Comparison of ENCODE assay signal across 9 mouse cellular contexts in the genomic region with DNA sequence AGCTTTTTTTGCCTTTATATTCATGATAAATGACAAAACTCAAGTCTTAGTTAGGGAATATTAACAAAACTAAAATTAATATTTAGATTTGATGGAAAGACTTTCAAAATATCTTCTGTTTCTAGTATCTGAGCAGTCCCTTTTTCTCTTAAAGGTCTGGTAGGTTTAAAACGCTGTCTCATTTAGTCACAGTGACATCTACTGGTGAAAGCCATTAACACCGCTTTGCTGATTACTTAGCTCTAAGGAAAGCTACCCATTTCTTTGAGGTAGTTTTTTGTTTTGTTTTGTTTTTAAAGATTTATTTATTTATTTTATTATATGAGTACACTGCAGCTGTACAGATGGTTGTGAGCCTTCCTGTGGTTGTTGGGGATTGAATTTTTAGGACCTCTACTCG. TPM values are rescaled to one million over a fixed set of nuclear protein-coding genes. Genes with fewer than 3 reads are reported as not detected.
DNase-seq lines count a peak whose midpoint lies in the region; ATAC-seq and TF ChIP-seq lines count a peak whose summit lies in the region.
"Had no signal": no experiment of that assay in that cellular context is flagged by ENCODE, and none has a peak within 500 bp of the region (broad histone marks: within the 10 kb centered on the region; RNA-seq: fewer than 3 reads in every experiment).

No protein-coding gene starts in this region.

- H3K4me2 ChIP-seq in intestine, postnatal 0 days (replicated peaks; ENCODE audit: low read depth), result no peak overlapping the region
- no peak overlapping the region for H3K4me2 ChIP-seq in intestine, embryonic 15.5 days (replicated peaks)
- H3K4me2 ChIP-seq: embryonic facial prominence, embryonic 13.5 days; neural tube, embryonic 12.5 days had no signal

- H3K4me3 ChIP-seq in intestine, postnatal 0 days (ENCODE audit: low read depth, low read length), result no peak overlapping the region
- H3K4me3 ChIP-seq in intestine, embryonic 15.5 days (replicated peaks), result no peak overlapping the region
- H3K4me3 ChIP-seq in forebrain, embryonic 10.5 days, result no peak overlapping the region
- H3K4me3 ChIP-seq: embryonic facial prominence, embryonic 13.5 days; neural tube, embryonic 12.5 days had no signal

- no peak overlapping the region for H3K27ac ChIP-seq in intestine, postnatal 0 days (ENCODE audit: low read depth, low read length)
- H3K27ac ChIP-seq in intestine, embryonic 15.5 days, result no peak overlapping the region
- H3K27ac ChIP-seq in forebrain, embryonic 10.5 days, result no peak overlapping the region
- H3K27ac ChIP-seq: embryonic facial prominence, embryonic 13.5 days; neural tube, embryonic 12.5 days had no signal

- no peaks in the 10 kb centered on the region for H3K4me1 ChIP-seq in intestine, postnatal 0 days (replicated peaks; ENCODE audit: control insufficient read depth, insufficient read depth, low read length)
- H3K4me1 ChIP-seq in intestine, embryonic 15.5 days (replicated peaks), result no peaks in the 10 kb centered on the region
- no peaks in the 10 kb centered on the region for H3K4me1 ChIP-seq in forebrain, embryonic 10.5 days
- H3K4me1 ChIP-seq: embryonic facial prominence, embryonic 13.5 days; neural tube, embryonic 12.5 days had no signal

- peaks cover 19% of the 10 kb centered on the region for H3K36me3 ChIP-seq in intestine, postnatal 0 days (ENCODE audit: control insufficient read depth, insufficient read depth)
- H3K36me3 ChIP-seq in intestine, embryonic 15.5 days, result peaks cover 5% of the 10 kb centered on the region; the same call in 1 of the 2 replicates
- peaks cover 91% of the 10 kb centered on the region for H3K36me3 ChIP-seq in forebrain, embryonic 10.5 days (replicated peaks)

- TF ChIP-seq CTCF in intestine, postnatal 0 days (IDR thresholded peaks at IDR 0.05; ENCODE audit: low read depth), result peak; percentile 76

- DNase-seq in 3T3-L1 (ENCODE audit: low read depth, low spot score), result peak; percentile 92
- DNase-seq in B cell, adult 2 months, result peak; percentile 53 to 68
- DNase-seq in c-Kit-positive CD71-positive TER-119-positive erythroid progenitor cells, embryonic 14.5 days (ENCODE audit: low spot score), result peak; percentile 66
- DNase-seq in forebrain, embryonic 10.5 days (ENCODE audit: extremely low spot score, low spot score), result no peak

- H3K27me3 ChIP-seq in intestine, postnatal 0 days (replicated peaks; ENCODE audit: control insufficient read depth, insufficient read depth, low read length), result no peaks in the 10 kb centered on the region
- H3K27me3 ChIP-seq in intestine, embryonic 15.5 days (replicated peaks), result no peaks in the 10 kb centered on the region
- no peaks in the 10 kb centered on the region for H3K27me3 ChIP-seq in forebrain, embryonic 10.5 days (ENCODE audit: poor library complexity, severe bottlenecking)
- H3K27me3 ChIP-seq: embryonic facial prominence, embryonic 13.5 days; neural tube, embryonic 12.5 days had no signal

- no peak for ATAC-seq in intestine, postnatal 0 days
- no peak for ATAC-seq in intestine, embryonic 15.5 days
- ATAC-seq in megakaryocyte progenitor cell, adult 5-6 weeks (replicated peaks; ENCODE audit: poor library complexity), result peak; percentile 88

- WGBS in intestine, postnatal 0 days, result 57% methylated on average over 3 of the region's 3 CpGs
- 54% methylated on average over 3 of the region's 3 CpGs for WGBS in intestine, embryonic 15.5 days
- WGBS in forebrain, embryonic 10.5 days, result 64% methylated on average over 3 of the region's 3 CpGs

- no peak overlapping the region for H3K9ac ChIP-seq in intestine, postnatal 0 days (ENCODE audit: low read depth, low read length)
- no peak overlapping the region for H3K9ac ChIP-seq in intestine, embryonic 15.5 days
- H3K9ac ChIP-seq: embryonic facial prominence, embryonic 13.5 days; neural tube, embryonic 12.5 days had no signal

- H3K9me3 ChIP-seq in intestine, postnatal 0 days (ENCODE audit: control insufficient read depth), result no peaks in the 10 kb centered on the region
- no peaks in the 10 kb centered on the region for H3K9me3 ChIP-seq in intestine, embryonic 15.5 days
- H3K9me3 ChIP-seq in forebrain, embryonic 10.5 days, result no peaks in the 10 kb centered on the region
- H3K9me3 ChIP-seq: embryonic facial prominence, embryonic 13.5 days; neural tube, embryonic 12.5 days had no signal

RNA-seq across cellular contexts. Expression of a gene that starts 15.5 kb away (rescaled TPM):
- 5.6 and 5.8 TPM in 2 replicates for polyA plus RNA-seq in intestine, postnatal 0 days (2015; fragmentation: Nextera tagmentation; extraction: Ambion mirVana)
- polyA plus RNA-seq in intestine, embryonic 15.5 days (2015; fragmentation: Nextera tagmentation; extraction: Ambion mirVana), result 9.0 and 9.6 TPM in 2 replicates
- 62.0 and 63.9 TPM in 2 replicates for total RNA-seq in megakaryocyte progenitor cell, adult 5-6 weeks (2015)
- 46.4 and 52.9 TPM in 2 replicates for total RNA-seq in megakaryocyte progenitor cell, adult 5-6 weeks (2017)
- 9.7 and 9.9 TPM in 2 replicates for polyA plus RNA-seq in forebrain, embryonic 10.5 days (2016; fragmentation: Nextera tagmentation; extraction: Ambion mirVana)

RNA-seq across cellular contexts. Expression of a gene that starts 23.7 kb away (rescaled TPM):
- 0.35 and 0.50 TPM in 2 replicates for polyA plus RNA-seq in intestine, postnatal 0 days (2015; fragmentation: Nextera tagmentation; extraction: Ambion mirVana)
- polyA plus RNA-seq in intestine, embryonic 15.5 days (2015; fragmentation: Nextera tagmentation; extraction: Ambion mirVana), result 0.54 and 1.2 TPM in 2 replicates
- 0.07 TPM in 1 of 2 replicates, not detected in the other for total RNA-seq in megakaryocyte progenitor cell, adult 5-6 weeks (2015)
- not detected in 2 replicates for total RNA-seq in megakaryocyte progenitor cell, adult 5-6 weeks (2017)
- 0.33 TPM in 1 of 2 replicates, not detected in the other for polyA plus RNA-seq in forebrain, embryonic 10.5 days (2016; fragmentation: Nextera tagmentation; extraction: Ambion mirVana)
- polyA plus RNA-seq: embryonic facial prominence, embryonic 13.5 days had no signal

RNA-seq across cellular contexts. Expression of a gene that starts 37.4 kb away (rescaled TPM):
- 394 and 398 TPM in 2 replicates for polyA plus RNA-seq in intestine, postnatal 0 days (2015; fragmentation: Nextera tagmentation; extraction: Ambion mirVana)
- polyA plus RNA-seq in intestine, embryonic 15.5 days (2015; fragmentation: Nextera tagmentation; extraction: Ambion mirVana), result 140 and 141 TPM in 2 replicates
- 71.0 and 73.0 TPM in 2 replicates for total RNA-seq in megakaryocyte progenitor cell, adult 5-6 weeks (2015)
- 48.6 and 51.5 TPM in 2 replicates for total RNA-seq in megakaryocyte progenitor cell, adult 5-6 weeks (2017)
- 70.7 and 74.6 TPM in 2 replicates for polyA plus RNA-seq in forebrain, embryonic 10.5 days (2016; fragmentation: Nextera tagmentation; extraction: Ambion mirVana)

RNA-seq across cellular contexts. Expression of a gene that starts 48.9 kb away (rescaled TPM):
- 109 and 115 TPM in 2 replicates for polyA plus RNA-seq in intestine, postnatal 0 days (2015; fragmentation: Nextera tagmentation; extraction: Ambion mirVana)
- polyA plus RNA-seq in intestine, embryonic 15.5 days (2015; fragmentation: Nextera tagmentation; extraction: Ambion mirVana), result 178 and 182 TPM in 2 replicates
- 946 and 973 TPM in 2 replicates for total RNA-seq in megakaryocyte progenitor cell, adult 5-6 weeks (2015)
- total RNA-seq in megakaryocyte progenitor cell, adult 5-6 weeks (2017), result 175 and 191 TPM in 2 replicates
- 205 and 217 TPM in 2 replicates for polyA plus RNA-seq in forebrain, embryonic 10.5 days (2016; fragmentation: Nextera tagmentation; extraction: Ambion mirVana)

RNA-seq across cellular contexts. Expression of a gene that starts 54.5 kb away (rescaled TPM):
- 0.07 and 0.14 TPM in 2 replicates for polyA plus RNA-seq in intestine, postnatal 0 days (2015; fragmentation: Nextera tagmentation; extraction: Ambion mirVana)
- polyA plus RNA-seq in intestine, embryonic 15.5 days (2015; fragmentation: Nextera tagmentation; extraction: Ambion mirVana), result 0.59 and 0.68 TPM in 2 replicates
- not detected in 2 replicates for total RNA-seq in megakaryocyte progenitor cell, adult 5-6 weeks (2015)
- not detected in 2 replicates for total RNA-seq in megakaryocyte progenitor cell, adult 5-6 weeks (2017)
- 0.25 and 0.42 TPM in 2 replicates for polyA plus RNA-seq in forebrain, embryonic 10.5 days (2016; fragmentation: Nextera tagmentation; extraction: Ambion mirVana)
